Mouse (Mus musculus) embryonic facial prominence, embryonic 15.5 days (tissue): Measurements from ENCODE around the gene Gm47841. TPM values are rescaled to one million over a fixed set of nuclear protein-coding genes. Genes with fewer than 3 reads are reported as not detected.
A peak's percentile ranks its signal among the peaks of the same experiment; 100 is the strongest.

Source experiments
- ATAC-seq: fragments of 200-750 bp; cut with Nextera tagmentation; 2 replicates; pipeline ENCODE4 v1.8.0; 2017; ENCODE audit warnings: low read depth, moderate TSS enrichment; ENCODE audit not compliant: insufficient number of reproducible peaks, low FRiP score, low TSS enrichment
- H3K27ac ChIP-seq: fragments of 300-500 bp; sonication (generic); replicated peaks from 2 replicates; pipeline ENCODE4 v1.5.1; 2015; ENCODE audit warnings: mild to moderate bottlenecking, inconsistent platforms
- H3K27me3 ChIP-seq: fragments of 300-500 bp; sonication (generic); 2 replicates; pipeline ENCODE4 v1.6.1; 2015; ENCODE audit warnings: inconsistent platforms
- H3K36me3 ChIP-seq: fragments of 300-500 bp; sonication (generic); 2 replicates; pipeline ENCODE4 v1.6.1; 2015; ENCODE audit warnings: mild to moderate bottlenecking, inconsistent platforms
- H3K4me1 ChIP-seq: fragments of 300-500 bp; sonication (generic); 2 replicates; pipeline ENCODE4 v1.6.1; 2015; ENCODE audit warnings: inconsistent platforms
- H3K4me2 ChIP-seq: fragments of 300-500 bp; sonication (generic); replicated peaks from 2 replicates; pipeline ENCODE4 v1.6.1; 2015; ENCODE audit warnings: mild to moderate bottlenecking, inconsistent platforms
- H3K4me3 ChIP-seq: fragments of 300-500 bp; sonication (generic); replicated peaks from 2 replicates; pipeline ENCODE4 v1.5.1; 2015; ENCODE audit warnings: mild to moderate bottlenecking, inconsistent platforms
- H3K9ac ChIP-seq: fragments of 300-500 bp; sonication (generic); 2 replicates; pipeline ENCODE4 v1.6.1; 2015; ENCODE audit warnings: inconsistent platforms
- H3K9me3 ChIP-seq: fragments of 300-500 bp; sonication (generic); replicated peaks from 2 replicates; pipeline ENCODE4 v1.6.1; 2016; ENCODE audit warnings: inconsistent platforms
- WGBS: fragments of 180-500 bp; shearing (Covaris S2); methylation state at CpG from one replicate; pipeline ENCODE4 v1.1.7; 2015; 5-methylcytosine and 5-hydroxymethylcytosine counted together
- polyA plus RNA-seq: library from polyadenylated mRNA; unstranded; fragments of >200 nt; fragmentation: Nextera tagmentation; extraction: Ambion mirVana; gene quantifications from 2 replicates; pipeline ENCODE4 v1.2.1, GENCODE M21; 2015

Gm47841 gene
- polyA plus RNA-seq, 1 experiment from 2014 or later: not detected

GRCm38 (mm10) chr15:101072736-101073135 is 25.5 kb upstream of the Gm47841 start:
- Histone ChIP-seq H3K4me2 (no peak overlapping the region), H3K4me3 (no peak overlapping the region), H3K9me3 (no peaks in the 10 kb centered on the region), H3K27me3 (peaks cover 9% of the 10 kb centered on the region; the same call in 1 of the 2 replicates), H3K27ac (no peak overlapping the region), H3K36me3 (no peaks in the 10 kb centered on the region), H3K4me1 (peaks cover 69% of the 10 kb centered on the region), H3K9ac (no peak overlapping the region)
- 43% methylated on average over 2 of the region's 2 CpGs for WGBS
- ATAC-seq: no peak

- no peak for ATAC-seq
- H3K36me3 ChIP-seq: no peaks in the 10 kb centered on the region
- 0 out of 2 replicates have a peak, but pooled peaks cover under 1% of the 10 kb centered on the region for H3K27me3 ChIP-seq
- peak overlapping the region; percentile 11 for H3K4me2 ChIP-seq
- no peak overlapping the region for H3K4me3 ChIP-seq
- 43% methylated on average over 5 of the region's 5 CpGs for WGBS
- H3K27ac ChIP-seq: peak overlapping the region; percentile 68
- no peaks in the 10 kb centered on the region for H3K9me3 ChIP-seq
- H3K9ac ChIP-seq: no peak overlapping the region
- peaks cover 70% of the 10 kb centered on the region for H3K4me1 ChIP-seq
These were observed 23.6 kb upstream of the Gm47841 start for GRCm38 (mm10) chr15:101070762-101071161.

- no peaks in the 10 kb centered on the region for H3K27me3 ChIP-seq
- no peaks in the 10 kb centered on the region for H3K9me3 ChIP-seq
- H3K4me3 ChIP-seq: no peak overlapping the region
- no peak for ATAC-seq
- 39% methylated on average over 9 of the region's 9 CpGs for WGBS
- no peak overlapping the region for H3K9ac ChIP-seq
- H3K36me3 ChIP-seq: no peaks in the 10 kb centered on the region
- no peak overlapping the region for H3K4me2 ChIP-seq
- H3K4me1 ChIP-seq: peaks cover 73% of the 10 kb centered on the region
- peak overlapping the region; percentile 68 for H3K27ac ChIP-seq
These were observed 22.5 kb upstream of the Gm47841 start for GRCm38 (mm10) chr15:101069641-101070190.

GRCm38 (mm10) chr15:101068671-101069070 is 21.5 kb upstream of the Gm47841 start:
- 47% methylated on average over 4 of the region's 4 CpGs for WGBS
- H3K36me3 ChIP-seq: no peaks in the 10 kb centered on the region
- H3K9me3 ChIP-seq: no peaks in the 10 kb centered on the region
- H3K27me3 ChIP-seq: no peaks in the 10 kb centered on the region
- no peak for ATAC-seq
- H3K9ac ChIP-seq: no peak overlapping the region
- H3K4me2 ChIP-seq: no peak overlapping the region
- peaks cover 74% of the 10 kb centered on the region for H3K4me1 ChIP-seq
- H3K27ac ChIP-seq: peak overlapping the region; percentile 34; the same call in 1 of the 2 replicates
- no peak overlapping the region for H3K4me3 ChIP-seq

DNA sequence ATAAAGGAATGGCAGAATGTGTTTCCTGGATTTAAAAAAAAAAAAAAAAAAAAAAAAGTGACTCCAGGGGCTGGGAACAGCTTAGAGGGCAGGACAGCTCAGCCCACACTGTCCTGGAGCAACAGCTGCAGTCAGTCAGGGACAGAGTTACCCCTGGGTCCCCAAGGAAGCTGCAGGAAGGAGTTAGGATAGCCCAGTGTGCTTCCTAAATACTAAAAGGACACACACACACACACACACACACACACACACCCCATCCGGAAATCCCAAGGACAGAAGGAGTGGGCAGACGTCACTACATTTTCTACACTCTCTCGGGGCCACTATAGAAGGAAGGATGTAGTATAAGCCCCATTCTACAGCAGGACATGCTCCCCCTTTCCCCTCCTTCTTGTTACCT is 20.8 kb upstream of the Gm47841 start:
- Histone ChIP-seq H3K36me3 (no peaks in the 10 kb centered on the region), H3K27me3 (no peaks in the 10 kb centered on the region), H3K4me2 (no peak overlapping the region), H3K9ac (no peak overlapping the region), H3K27ac (no peak overlapping the region), H3K9me3 (no peaks in the 10 kb centered on the region), H3K4me1 (peaks cover 74% of the 10 kb centered on the region), H3K4me3 (no peak overlapping the region)
- no peak for ATAC-seq
- WGBS: 49% methylated on average over 3 of the region's 3 CpGs

GRCm38 (mm10) chr15:101066920-101067696 is 19.9 kb upstream of the Gm47841 start:
- H3K36me3 ChIP-seq: no peaks in the 10 kb centered on the region
- peaks cover 69% of the 10 kb centered on the region for H3K4me1 ChIP-seq
- no peak overlapping the region for H3K9ac ChIP-seq
- H3K4me2 ChIP-seq: no peak overlapping the region
- ATAC-seq: no peak
- 37% methylated on average over 7 of the region's 9 CpGs for WGBS
- H3K27ac ChIP-seq: no peak overlapping the region
- no peaks in the 10 kb centered on the region for H3K9me3 ChIP-seq
- no peak overlapping the region for H3K4me3 ChIP-seq
- H3K27me3 ChIP-seq: no peaks in the 10 kb centered on the region

- H3K36me3 ChIP-seq: no peaks in the 10 kb centered on the region
- WGBS: 27% methylated on average over 6 of the region's 6 CpGs
- no peak overlapping the region for H3K27ac ChIP-seq
- H3K9me3 ChIP-seq: no peaks in the 10 kb centered on the region
- H3K9ac ChIP-seq: no peak overlapping the region
- H3K4me3 ChIP-seq: no peak overlapping the region
- ATAC-seq: no peak
- H3K27me3 ChIP-seq: no peaks in the 10 kb centered on the region
- H3K4me2 ChIP-seq: no peak overlapping the region
- H3K4me1 ChIP-seq: peaks cover 65% of the 10 kb centered on the region
These were observed 19.2 kb upstream of the Gm47841 start for GRCm38 (mm10) chr15:101066364-101066847.

DNA sequence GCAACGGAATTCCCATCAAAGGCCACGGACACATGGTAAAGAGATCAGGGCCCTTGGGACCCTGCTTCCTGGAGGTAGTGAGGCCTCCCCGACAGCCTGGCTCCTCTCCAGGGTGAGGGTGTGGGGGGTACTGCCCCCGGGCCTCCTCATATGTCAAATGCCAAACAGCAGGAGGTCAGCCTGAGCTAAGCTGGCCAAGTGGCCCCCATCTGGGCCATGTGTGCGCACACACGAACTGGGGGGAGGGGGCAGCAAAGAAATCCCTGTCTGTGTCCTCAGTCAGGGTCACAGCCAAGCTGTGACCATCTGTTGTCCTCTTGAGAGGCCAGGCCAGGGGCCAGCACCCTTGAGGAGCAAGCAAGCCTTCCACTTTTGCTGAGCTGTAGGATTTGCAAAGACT is 17.9 kb upstream of the Gm47841 start:
- H3K9me3 ChIP-seq: no peaks in the 10 kb centered on the region
- H3K9ac ChIP-seq: no peak overlapping the region
- ATAC-seq: no peak
- H3K27ac ChIP-seq: no peak overlapping the region
- 41% methylated on average over 6 of the region's 6 CpGs for WGBS
- no peak overlapping the region for H3K4me2 ChIP-seq
- no peaks in the 10 kb centered on the region for H3K36me3 ChIP-seq
- no peaks in the 10 kb centered on the region for H3K27me3 ChIP-seq
- peaks cover 55% of the 10 kb centered on the region for H3K4me1 ChIP-seq
- no peak overlapping the region for H3K4me3 ChIP-seq

DNA sequence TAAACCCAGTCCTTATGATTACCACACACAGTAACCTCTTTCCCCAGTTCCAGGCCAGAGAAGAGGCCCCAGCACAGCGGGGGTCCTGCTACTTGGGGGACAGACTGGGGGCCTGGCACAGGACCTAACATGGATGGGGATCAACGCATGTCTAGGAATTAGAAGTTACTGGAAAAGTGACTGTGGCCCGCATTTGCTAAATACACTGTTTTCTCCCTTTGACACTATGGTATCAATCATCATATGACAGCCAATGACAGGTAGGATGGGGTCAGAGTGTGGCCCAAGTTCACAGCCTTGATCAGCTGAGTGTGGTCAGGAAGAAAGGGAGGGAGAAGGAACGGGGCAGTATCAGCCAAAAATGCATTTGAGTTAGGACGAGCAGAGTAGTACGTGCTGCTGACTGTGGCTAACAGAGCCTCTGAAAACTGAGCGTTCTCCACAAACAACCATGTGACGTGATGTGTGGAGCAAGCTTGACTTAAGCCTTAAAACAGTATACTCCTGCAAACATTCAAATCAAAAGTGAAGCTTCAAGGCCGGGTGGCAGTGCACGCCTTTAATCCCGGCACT is 13.2 kb upstream of the Gm47841 start:
- ATAC-seq: no peak
- H3K36me3 ChIP-seq: no peaks in the 10 kb centered on the region
- H3K27ac ChIP-seq: 0 out of 2 replicates have a peak overlapping the region, but pooled peaks have one; percentile 8
- H3K4me3 ChIP-seq: no peak overlapping the region
- peaks cover 19% of the 10 kb centered on the region for H3K4me1 ChIP-seq
- peaks cover 8% of the 10 kb centered on the region; the same call in 1 of the 2 replicates for H3K27me3 ChIP-seq
- no peak overlapping the region for H3K9ac ChIP-seq
- WGBS: 59% methylated on average over 11 of the region's 11 CpGs
- H3K9me3 ChIP-seq: no peaks in the 10 kb centered on the region
- no peak overlapping the region for H3K4me2 ChIP-seq

GRCm38 (mm10) chr15:101059570-101060279 is 12.5 kb upstream of the Gm47841 start:
- Histone ChIP-seq H3K27ac (no peak overlapping the region), H3K36me3 (no peaks in the 10 kb centered on the region), H3K9ac (no peak overlapping the region), H3K4me2 (no peak overlapping the region), H3K27me3 (peaks cover 13% of the 10 kb centered on the region), H3K4me3 (no peak overlapping the region), H3K9me3 (no peaks in the 10 kb centered on the region), H3K4me1 (peaks cover 12% of the 10 kb centered on the region)
- WGBS: 35% methylated on average over 9 of the region's 9 CpGs
- ATAC-seq: no peak

GRCm38 (mm10) chr15:101056225-101056624 is 9.0 kb upstream of the Gm47841 start:
- Histone ChIP-seq H3K27ac (no peak overlapping the region), H3K4me2 (no peak overlapping the region), H3K27me3 (peaks cover 48% of the 10 kb centered on the region), H3K9ac (no peak overlapping the region), H3K4me1 (peaks cover 30% of the 10 kb centered on the region), H3K4me3 (no peak overlapping the region), H3K9me3 (no peaks in the 10 kb centered on the region), H3K36me3 (no peaks in the 10 kb centered on the region)
- peak; percentile 68; the same call in 1 of the 2 replicates for ATAC-seq
- 37% methylated on average over 10 of the region's 10 CpGs for WGBS
